Mouse (Mus musculus): Measurements from ENCODE around the gene Rnf138rt1.

Gene Rnf138rt1

DNA sequence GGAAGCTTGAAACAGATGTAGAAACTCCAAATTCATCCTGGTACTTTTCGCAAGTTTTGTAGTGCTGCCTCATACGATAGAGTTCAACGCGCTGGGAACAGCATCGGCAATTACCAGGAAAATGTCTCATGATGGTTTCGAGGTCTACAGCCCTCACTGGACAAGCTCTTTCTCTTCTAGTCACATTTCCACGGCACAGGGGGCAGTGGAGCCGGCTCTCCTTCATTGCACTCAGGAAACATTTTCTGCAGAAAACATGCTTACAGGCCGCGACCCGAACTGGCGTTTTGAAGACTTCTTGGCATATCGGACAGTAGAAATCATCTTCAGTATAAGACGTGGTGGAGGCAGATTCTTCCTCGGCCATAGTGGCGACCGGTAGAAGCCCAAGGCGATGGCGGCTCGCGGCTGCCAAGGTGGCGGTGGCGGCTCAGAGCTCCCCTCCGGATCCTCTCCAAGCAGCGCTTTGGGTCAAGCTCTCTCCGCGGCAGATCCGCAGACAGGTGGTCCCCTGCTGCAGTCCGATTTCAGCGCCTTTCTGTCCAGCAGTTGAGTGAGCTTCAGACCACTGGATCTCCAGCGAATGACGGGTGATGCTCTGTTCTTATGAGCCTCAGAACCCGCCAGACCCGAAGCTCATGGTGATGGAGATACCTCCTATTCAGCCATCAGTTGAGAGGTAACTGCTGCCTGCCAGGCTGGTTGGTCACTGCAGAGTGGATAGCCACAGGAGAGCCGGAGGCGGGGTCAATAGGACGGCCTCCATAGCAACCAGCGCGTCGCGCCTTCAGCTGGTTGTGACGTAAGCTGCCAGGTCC, at the start of gene Rnf138rt1:
TSS of gene Rnf138rt1 (minus strand) at position 713 of the 818 bp plus-strand sequence.
- peak; percentile 43 for DNase-seq (ENCODE audit: low read depth, low spot score)

DNA sequence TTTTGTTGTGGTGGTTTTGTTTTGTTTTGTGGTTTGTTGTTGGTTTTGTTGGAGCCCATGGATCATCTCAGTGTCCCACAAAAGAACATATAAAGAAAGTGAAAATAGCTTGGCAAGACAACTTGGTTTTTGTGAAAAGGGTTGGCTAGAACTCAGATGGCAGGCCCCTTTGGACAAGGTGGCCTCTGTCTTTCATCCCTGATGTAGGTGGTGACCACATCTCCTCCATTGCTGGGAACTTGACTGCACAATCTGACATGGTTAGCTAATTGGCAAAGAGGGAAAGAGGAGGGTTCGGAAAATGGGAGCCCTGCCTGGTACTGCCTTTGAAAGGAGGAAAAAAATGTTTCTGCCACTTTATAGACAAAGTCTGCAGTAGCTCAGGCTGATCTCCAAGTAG, 46.1 kb upstream of the Rnf138rt1 start:
- DNase-seq (ENCODE audit: low read depth, low spot score): no peak

DNA sequence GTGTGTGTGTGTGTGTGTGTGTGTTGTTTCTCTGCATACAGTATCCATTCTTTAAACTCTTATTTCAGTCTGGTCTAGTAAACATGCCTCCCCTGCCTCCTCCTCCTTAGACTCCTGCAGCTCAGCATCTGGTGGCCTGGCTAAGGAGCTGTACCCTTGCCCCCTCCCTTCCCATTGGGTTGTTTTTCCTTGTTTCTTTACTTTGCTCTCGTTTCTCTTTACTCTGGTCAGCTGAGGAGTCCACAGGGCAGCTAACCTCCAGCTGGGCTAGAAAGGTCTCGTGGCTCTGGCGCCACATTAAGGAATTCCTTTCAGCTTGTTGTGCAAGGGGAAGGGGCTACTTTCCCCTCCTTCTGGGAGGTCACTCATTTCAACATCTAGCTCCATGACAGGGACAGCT, 5.2 kb upstream of the Rnf138rt1 start:
- DNase-seq (ENCODE audit: low read depth, low spot score): no peak

DNA sequence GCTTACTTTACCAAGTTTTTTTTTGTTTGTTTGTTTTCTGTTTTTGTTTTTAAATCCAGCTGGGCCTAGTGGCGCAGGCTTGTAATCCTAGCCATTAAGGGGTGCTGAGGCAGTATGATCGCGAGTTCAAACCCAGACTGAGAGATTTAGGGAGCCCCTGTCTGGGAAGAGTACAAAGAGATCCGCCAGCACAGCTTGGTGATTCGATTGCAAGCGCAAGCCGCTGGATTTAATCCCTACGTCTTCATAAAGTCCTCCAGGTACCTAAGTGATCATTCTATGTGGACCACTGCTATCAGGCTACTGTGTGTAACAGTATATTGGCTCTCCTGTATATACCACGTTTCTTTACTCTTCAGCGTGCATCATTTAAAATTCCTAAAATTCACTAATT, 303 bp upstream of the Rnf138rt1 start:
- no peak for DNase-seq (ENCODE audit: low read depth, low spot score)

DNA sequence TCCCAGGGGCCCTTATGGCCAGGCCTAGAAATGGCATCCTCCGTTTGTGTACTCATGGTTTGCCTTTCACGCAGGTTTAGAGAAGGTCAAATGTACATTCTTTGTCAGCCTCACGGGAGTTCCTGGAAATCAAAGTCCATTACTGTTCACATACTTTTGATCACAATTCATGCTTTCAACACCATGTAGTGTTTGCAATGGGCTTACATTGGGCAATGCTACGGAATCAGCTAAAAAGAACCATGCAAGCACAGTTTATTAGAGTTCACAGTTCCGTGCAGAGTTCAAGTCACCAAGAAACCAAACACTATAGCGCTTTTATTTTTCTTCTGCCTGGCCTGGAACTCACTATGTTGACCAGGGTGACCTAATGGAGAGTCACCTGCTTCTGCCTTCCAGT, 15.1 kb downstream of the Rnf138rt1 start:
- no peak for DNase-seq (ENCODE audit: low read depth, low spot score)

DNA sequence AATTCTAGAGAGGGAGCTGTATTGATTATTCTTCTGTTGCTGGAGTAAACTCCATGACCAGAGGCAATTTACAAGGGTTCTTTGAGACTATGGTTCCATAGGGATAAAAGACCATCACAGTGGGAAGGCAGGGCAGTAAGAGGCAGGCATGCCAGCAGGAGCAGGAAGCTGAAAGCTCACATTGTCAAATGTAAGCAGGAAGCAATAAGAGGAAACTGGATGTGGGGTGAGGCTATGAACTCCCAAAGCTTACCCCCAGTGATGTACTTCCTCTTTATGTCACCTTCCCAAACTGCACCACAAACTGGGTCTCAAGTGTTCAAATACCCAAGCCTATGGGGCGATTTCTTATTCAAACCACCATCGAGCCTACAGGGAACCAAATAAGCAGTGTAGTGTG, 17.2 kb downstream of the Rnf138rt1 start:
- DNase-seq (ENCODE audit: low read depth, low spot score): no peak

DNA sequence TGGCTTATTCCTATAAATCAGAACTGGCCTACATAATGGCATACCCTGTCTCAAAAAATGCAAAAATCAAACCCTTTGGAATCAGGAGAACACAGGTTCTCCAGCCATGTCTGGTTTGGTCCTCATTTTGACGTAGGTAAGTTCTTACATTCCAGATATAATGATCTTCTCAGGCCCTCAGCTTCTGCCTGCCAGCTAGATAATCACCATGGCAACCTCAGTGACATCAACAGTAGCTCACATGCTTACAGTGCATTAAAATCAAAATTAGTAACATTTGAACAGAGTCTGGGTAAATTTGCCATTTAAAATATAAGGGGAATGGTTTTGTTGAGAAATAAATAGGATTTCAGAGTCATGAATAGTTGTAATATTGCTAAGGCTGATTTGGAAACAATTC, 22.2 kb downstream of the Rnf138rt1 start:
- DNase-seq (ENCODE audit: low read depth, low spot score): no peak

DNA sequence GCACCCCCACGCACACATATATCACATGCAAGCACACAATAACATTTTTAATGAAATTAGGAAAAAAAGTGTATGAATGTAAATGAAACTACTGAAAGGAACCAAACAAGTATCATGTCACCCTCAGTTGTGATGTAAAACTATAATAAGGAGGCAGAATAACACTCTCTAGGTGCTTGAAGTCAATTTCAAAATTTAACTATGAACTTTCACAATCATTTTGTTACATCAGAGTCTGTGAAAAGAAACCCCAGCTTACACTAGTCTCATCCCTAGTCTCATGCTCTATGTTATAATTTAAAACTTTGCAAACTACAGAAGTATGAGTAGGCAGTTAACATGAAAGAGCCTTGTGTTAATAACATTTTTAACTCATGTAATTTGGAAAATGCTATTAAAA, 27.0 kb downstream of the Rnf138rt1 start:
- DNase-seq (ENCODE audit: low read depth, low spot score): no peak

DNA sequence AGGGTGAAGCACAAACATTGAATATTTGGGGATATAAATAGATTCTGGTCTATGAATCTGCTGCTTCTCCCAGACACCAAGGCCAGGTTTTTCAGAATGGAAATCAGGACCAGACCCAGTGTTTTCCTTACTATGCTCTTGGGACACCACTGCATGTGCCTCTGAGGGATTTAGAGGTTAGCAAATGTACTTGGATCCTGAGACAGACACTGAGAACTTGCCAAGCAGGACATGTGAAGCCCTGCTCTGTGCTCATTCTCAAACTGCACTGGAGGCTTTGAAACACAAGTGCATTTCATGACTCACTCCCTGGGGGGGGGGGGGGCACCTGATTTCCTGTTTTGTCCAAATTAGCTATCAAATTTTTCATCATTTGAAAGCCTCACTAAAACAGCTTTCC, 37.5 kb downstream of the Rnf138rt1 start:
- DNase-seq (ENCODE audit: low read depth, low spot score): no peak

DNA sequence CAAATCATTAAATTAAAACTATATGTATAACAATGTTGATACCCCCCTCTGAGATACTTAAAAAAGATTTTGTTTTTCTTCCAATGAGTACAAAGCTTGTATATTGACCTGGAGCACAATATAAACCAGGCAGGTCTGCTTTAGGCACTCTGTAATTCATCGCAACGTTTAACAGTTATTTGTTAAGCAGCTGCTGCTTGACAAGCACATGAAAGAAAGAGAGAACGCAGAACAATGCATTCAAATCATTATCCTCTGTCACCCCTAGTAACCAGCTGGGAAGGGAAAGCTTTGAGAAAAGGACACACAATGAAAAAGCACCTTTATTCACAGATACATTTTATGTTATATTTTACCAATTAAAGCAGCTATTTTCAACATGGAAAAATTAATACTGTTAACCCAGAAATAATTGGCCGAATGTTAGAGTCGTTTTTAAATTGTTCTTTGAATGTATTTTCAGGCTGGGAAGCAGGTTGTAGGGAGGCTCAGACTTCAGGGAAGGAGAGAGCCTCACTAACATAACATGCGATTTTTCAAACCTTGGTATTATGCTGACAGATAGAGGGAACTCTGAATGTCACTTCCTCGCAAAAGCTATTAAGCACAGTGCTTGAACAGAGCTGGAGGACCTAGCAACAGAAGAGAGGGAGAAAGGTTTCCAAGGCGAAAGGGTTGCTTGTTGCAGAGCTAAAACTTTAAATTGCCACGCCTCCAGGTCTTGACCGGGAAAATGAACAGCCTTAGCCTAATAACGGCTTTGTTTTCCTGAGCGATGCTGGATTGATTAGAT, 38.1 kb downstream of the Rnf138rt1 start:
- DNase-seq (ENCODE audit: low read depth, low spot score): peak; percentile 3

DNA sequence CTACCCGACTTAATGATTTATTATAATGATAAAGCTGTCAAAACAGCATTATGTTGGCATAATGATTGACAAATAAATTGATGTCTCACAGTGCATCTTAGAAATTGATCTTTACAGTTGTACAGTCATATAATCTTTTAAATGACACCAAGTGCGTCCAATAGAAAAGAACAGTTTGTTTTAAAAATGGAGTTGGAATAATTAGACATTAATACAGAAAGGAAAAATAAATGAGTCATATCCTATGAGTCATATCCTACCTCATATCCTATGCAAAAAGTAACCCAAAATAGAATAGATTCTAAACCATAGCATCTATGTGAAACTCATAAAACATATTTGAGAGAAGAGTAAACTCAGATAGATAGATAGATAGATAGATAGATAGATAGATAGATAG, 40.5 kb downstream of the Rnf138rt1 start:
- DNase-seq (ENCODE audit: low read depth, low spot score): no peak
